Comparison of ENCODE assay signal across 9 mouse cellular contexts in the genomic region with DNA sequence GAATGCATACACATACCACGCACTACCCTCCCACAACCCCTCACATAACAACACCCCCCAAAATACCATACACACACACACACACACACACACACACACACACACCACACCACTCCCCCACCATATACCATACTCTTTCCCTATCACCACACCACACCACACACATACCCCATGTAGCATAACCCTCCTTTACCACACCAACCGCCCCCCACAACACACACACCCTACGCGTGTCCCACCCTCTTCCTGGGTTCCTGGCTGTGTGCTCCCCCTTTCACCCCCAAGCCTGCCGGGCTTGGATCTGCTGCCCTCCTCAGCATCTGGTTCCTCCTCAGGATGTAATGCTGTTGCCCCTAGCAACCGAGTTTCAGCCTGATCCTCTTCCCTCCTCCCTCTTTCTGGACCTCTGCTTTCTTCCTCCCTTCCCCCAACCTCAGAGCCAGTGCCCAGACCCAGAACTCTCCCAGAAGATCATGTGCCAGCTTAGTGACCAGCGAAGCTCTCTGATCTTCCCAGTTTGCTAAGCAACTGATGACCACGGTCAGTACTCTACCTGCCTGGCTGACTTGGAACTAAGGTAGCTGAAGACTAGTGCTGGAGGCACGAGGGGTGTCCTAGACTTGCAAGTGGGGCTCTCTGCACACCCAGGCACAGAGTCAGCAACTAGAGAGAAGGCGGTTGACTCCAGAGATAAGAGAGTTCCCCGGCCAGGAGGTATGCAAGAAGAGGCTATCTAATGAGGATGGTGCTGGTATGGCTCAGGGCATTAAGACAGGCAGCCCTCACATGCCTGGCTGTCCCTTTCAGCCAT.
DNase-seq lines count a peak whose midpoint lies in the region; ATAC-seq and TF ChIP-seq lines count a peak whose summit lies in the region.
"Had no signal": no experiment of that assay in that cellular context is flagged by ENCODE, and none has a peak within 500 bp of the region (broad histone marks: within the 10 kb centered on the region; RNA-seq: fewer than 3 reads in every experiment).

No protein-coding gene starts in this region.

- no peaks in the 10 kb centered on the region for H3K9me3 ChIP-seq in embryonic facial prominence, embryonic 13.5 days
- H3K9me3 ChIP-seq: limb, embryonic 15.5 days had no signal

- no peak for DNase-seq in gastrocnemius, adult 2 months
- no peak for DNase-seq in gastrocnemius, postnatal 25 days
- peak; percentile 21 for DNase-seq in 3134 (ENCODE audit: extremely low read depth, insufficient read length, low spot score)
- DNase-seq in left cerebral cortex, postnatal 4 days: peak; percentile 52
- no peak for DNase-seq in yolk sac, embryonic 10.5 days (ENCODE audit: low spot score)
- no peak for DNase-seq in kidney, adult 18-20 months

- 61% methylated on average over 11 of the region's 11 CpGs for WGBS in embryonic facial prominence, embryonic 13.5 days

- 0 out of 2 replicates have a peak overlapping the region, but pooled peaks have one; percentile 32 for H3K9ac ChIP-seq in embryonic facial prominence, embryonic 13.5 days
- H3K9ac ChIP-seq: limb, embryonic 15.5 days had no signal

- no peaks in the 10 kb centered on the region for H3K27me3 ChIP-seq in embryonic facial prominence, embryonic 13.5 days

- H3K36me3 ChIP-seq in embryonic facial prominence, embryonic 13.5 days: no peaks in the 10 kb centered on the region
- H3K36me3 ChIP-seq: limb, embryonic 15.5 days had no signal

- H3K27ac ChIP-seq in gastrocnemius, adult 2 months: peak overlapping the region; percentile 74
- H3K27ac ChIP-seq in embryonic facial prominence, embryonic 13.5 days: no peak overlapping the region
- H3K27ac ChIP-seq: limb, embryonic 15.5 days had no signal

- peaks cover 19% of the 10 kb centered on the region for H3K4me1 ChIP-seq in embryonic facial prominence, embryonic 13.5 days

- intact Hi-C loops in gastrocnemius, adult 2 months (cut with DNase I): loop anchor here (2.0 to 5.0 kb wide), 4 partner anchors 45 to 434 kb away; a partner anchor contains a TSS
- intact Hi-C loops in left cerebral cortex, postnatal 4 days (cut with DNase I): loop anchor here (5.0 kb wide), 1 partner anchor 339 kb away; no protein-coding TSS in a partner anchor

- no peak overlapping the region for H3K4me3 ChIP-seq in gastrocnemius, adult 2 months
- no peak overlapping the region for H3K4me3 ChIP-seq in embryonic facial prominence, embryonic 13.5 days
- H3K4me3 ChIP-seq: limb, embryonic 15.5 days had no signal

- TF ChIP-seq CTCF in gastrocnemius, adult 2 months (IDR thresholded peaks at IDR 0.05): no peak

- no peak overlapping the region for H3K4me2 ChIP-seq in embryonic facial prominence, embryonic 13.5 days
- H3K4me2 ChIP-seq: limb, embryonic 15.5 days had no signal

- ATAC-seq in embryonic facial prominence, embryonic 13.5 days (ENCODE audit: insufficient number of reproducible peaks, insufficient read depth, low FRiP score, low TSS enrichment, low read depth): peak; percentile 43; the same call in 1 of the 2 replicates
- no peak for ATAC-seq in activated CD4-positive, CD25-positive, alpha-beta regulatory T cell, adult 4 months

Comparison
In these comparisons a context has a peak if more than half of its experiments do, and no peak if none do; other contexts are left out.
1. DNase-seq: peak in 3134 (single experiment) and left cerebral cortex, postnatal 4 days (single experiment); none in gastrocnemius, adult 2 months (single experiment), gastrocnemius, postnatal 25 days (single experiment), yolk sac, embryonic 10.5 days (single experiment) and kidney, adult 18-20 months (single experiment).